In genomic region chr9:61655433-61655981, GRCm38 (mm10) we compare ENCODE assay signal across 11 mouse cellular contexts.
A peak's percentile ranks its signal among the peaks of the same experiment; 100 is the strongest.
DNase-seq lines count a peak whose midpoint lies in the region; ATAC-seq and TF ChIP-seq lines count a peak whose summit lies in the region.
"Had no signal": no experiment of that assay in that cellular context is flagged by ENCODE, and none has a peak within 500 bp of the region (broad histone marks: within the 10 kb centered on the region; RNA-seq: fewer than 3 reads in every experiment).

No protein-coding gene starts in this region.

- TF ChIP-seq CTCF in lung, postnatal 0 days (IDR thresholded peaks at IDR 0.05): no peak

- no peak for DNase-seq in hindbrain, embryonic 10.5 days (ENCODE audit: low spot score)
- peak; percentile 54 for DNase-seq in adrenal gland, postnatal 14 days
- DNase-seq in heart, adult 8-10 months (ENCODE audit: low spot score): peak; percentile 86
- DNase-seq in lung, postnatal 0 days (ENCODE audit: low spot score): peak; percentile 92
- no peak for DNase-seq in thymus, postnatal 0 days (ENCODE audit: low spot score)
- DNase-seq in neural tube, embryonic 10.5 days (ENCODE audit: extremely low spot score, low spot score): no peak
- DNase-seq in retina, postnatal 1 day: no peak
- DNase-seq: liver, embryonic 13.5 days had no signal

- no peak overlapping the region for H3K9ac ChIP-seq in hindbrain, embryonic 16.5 days (ENCODE audit: low read depth, low read length)
- no peak overlapping the region for H3K9ac ChIP-seq in lung, postnatal 0 days (replicated peaks; ENCODE audit: low read depth)
- H3K9ac ChIP-seq: embryonic facial prominence, embryonic 12.5 days; liver, embryonic 13.5 days had no signal

- H3K4me1 ChIP-seq in hindbrain, embryonic 16.5 days (ENCODE audit: control insufficient read depth, insufficient read depth, low read depth, low read length): no peaks in the 10 kb centered on the region
- peaks cover 21% of the 10 kb centered on the region for H3K4me1 ChIP-seq in hindbrain, embryonic 10.5 days (replicated peaks)
- no peaks in the 10 kb centered on the region for H3K4me1 ChIP-seq in lung, postnatal 0 days (ENCODE audit: insufficient read depth, low read depth, low read length)
- H3K4me1 ChIP-seq: embryonic facial prominence, embryonic 12.5 days; liver, embryonic 13.5 days had no signal

- H3K4me2 ChIP-seq in hindbrain, embryonic 16.5 days (ENCODE audit: low read length): no peak overlapping the region
- no peak overlapping the region for H3K4me2 ChIP-seq in lung, postnatal 0 days (replicated peaks; ENCODE audit: low read depth, low read length)
- H3K4me2 ChIP-seq: embryonic facial prominence, embryonic 12.5 days; liver, embryonic 13.5 days had no signal

- no peak overlapping the region for H3K4me3 ChIP-seq in hindbrain, embryonic 16.5 days (ENCODE audit: low read length)
- no peak overlapping the region for H3K4me3 ChIP-seq in hindbrain, embryonic 10.5 days
- H3K4me3 ChIP-seq in lung, postnatal 0 days (ENCODE audit: low read depth, low read length): no peak overlapping the region
- H3K4me3 ChIP-seq: embryonic facial prominence, embryonic 12.5 days; liver, embryonic 13.5 days had no signal

- no peaks in the 10 kb centered on the region for H3K36me3 ChIP-seq in hindbrain, embryonic 16.5 days (ENCODE audit: control insufficient read depth, insufficient read depth, low read length)
- no peaks in the 10 kb centered on the region for H3K36me3 ChIP-seq in hindbrain, embryonic 10.5 days
- no peaks in the 10 kb centered on the region for H3K36me3 ChIP-seq in lung, postnatal 0 days (ENCODE audit: insufficient read depth, low read length)
- H3K36me3 ChIP-seq: embryonic facial prominence, embryonic 12.5 days; liver, embryonic 13.5 days had no signal

- no peak overlapping the region for H3K27ac ChIP-seq in hindbrain, embryonic 16.5 days (ENCODE audit: low read depth, low read length)
- no peak overlapping the region; the same call in 1 of the 2 replicates for H3K27ac ChIP-seq in hindbrain, embryonic 10.5 days
- no peak overlapping the region for H3K27ac ChIP-seq in lung, postnatal 0 days (ENCODE audit: low read length)
- H3K27ac ChIP-seq: embryonic facial prominence, embryonic 12.5 days; liver, embryonic 13.5 days had no signal

- no peaks in the 10 kb centered on the region for H3K9me3 ChIP-seq in hindbrain, embryonic 16.5 days (ENCODE audit: control insufficient read depth, low read length)
- no peaks in the 10 kb centered on the region for H3K9me3 ChIP-seq in hindbrain, embryonic 10.5 days
- H3K9me3 ChIP-seq in lung, postnatal 0 days (ENCODE audit: low read length): no peaks in the 10 kb centered on the region
- H3K9me3 ChIP-seq: embryonic facial prominence, embryonic 12.5 days; liver, embryonic 13.5 days had no signal

- H3K27me3 ChIP-seq in hindbrain, embryonic 16.5 days (replicated peaks; ENCODE audit: control insufficient read depth, insufficient read depth, low read length): no peaks in the 10 kb centered on the region
- H3K27me3 ChIP-seq in hindbrain, embryonic 10.5 days (ENCODE audit: insufficient read depth, poor library complexity, severe bottlenecking): peaks cover 5% of the 10 kb centered on the region; the same call in 1 of the 2 replicates
- H3K27me3 ChIP-seq in lung, postnatal 0 days (replicated peaks; ENCODE audit: insufficient read depth, low read length): no peaks in the 10 kb centered on the region
- H3K27me3 ChIP-seq: CH12.LX; embryonic facial prominence, embryonic 12.5 days had no signal

- peak; percentile 24; the same call in 1 of the 2 replicates for ATAC-seq in hindbrain, embryonic 16.5 days
- ATAC-seq in lung, postnatal 0 days: peak; percentile 95

- peak; percentile 58; the same call in 1 of the 2 replicates for TF ChIP-seq EP300 in lung, postnatal 0 days (IDR thresholded peaks at IDR 0.05)

- WGBS in hindbrain, embryonic 16.5 days: 66% methylated on average over 9 of the region's 9 CpGs
- 72% methylated on average over 9 of the region's 9 CpGs for WGBS in hindbrain, embryonic 10.5 days
- WGBS in lung, postnatal 0 days: 25% methylated on average over 9 of the region's 9 CpGs

Comparison
In these comparisons a context has a peak if more than half of its experiments do, and no peak if none do; other contexts are left out.
1. DNase-seq: peak in adrenal gland, postnatal 14 days (single experiment), heart, adult 8-10 months (single experiment) and lung, postnatal 0 days (single experiment); none in hindbrain, embryonic 10.5 days (single experiment), thymus, postnatal 0 days (single experiment), neural tube, embryonic 10.5 days (single experiment) and retina, postnatal 1 day (single experiment).